Mouse (Mus musculus) mammary gland, adult 2 months (tissue): Measurements from ENCODE around the gene Gla. TPM values are rescaled to one million over a fixed set of nuclear protein-coding genes. Genes with fewer than 3 reads are reported as not detected.

Experiments
- polyA plus RNA-seq: library from polyadenylated mRNA; depleted of rRNA; stranded (reverse); fragments of >200 nt; gene quantifications from 2 replicates; pipeline ENCODE4 v1.2.3, GENCODE M21; 2012; ENCODE audit warnings: low replicate concordance; rRNA removed

Gla gene
- polyA plus RNA-seq = 1.5 and 2.5 TPM in 2 replicates

DNA sequence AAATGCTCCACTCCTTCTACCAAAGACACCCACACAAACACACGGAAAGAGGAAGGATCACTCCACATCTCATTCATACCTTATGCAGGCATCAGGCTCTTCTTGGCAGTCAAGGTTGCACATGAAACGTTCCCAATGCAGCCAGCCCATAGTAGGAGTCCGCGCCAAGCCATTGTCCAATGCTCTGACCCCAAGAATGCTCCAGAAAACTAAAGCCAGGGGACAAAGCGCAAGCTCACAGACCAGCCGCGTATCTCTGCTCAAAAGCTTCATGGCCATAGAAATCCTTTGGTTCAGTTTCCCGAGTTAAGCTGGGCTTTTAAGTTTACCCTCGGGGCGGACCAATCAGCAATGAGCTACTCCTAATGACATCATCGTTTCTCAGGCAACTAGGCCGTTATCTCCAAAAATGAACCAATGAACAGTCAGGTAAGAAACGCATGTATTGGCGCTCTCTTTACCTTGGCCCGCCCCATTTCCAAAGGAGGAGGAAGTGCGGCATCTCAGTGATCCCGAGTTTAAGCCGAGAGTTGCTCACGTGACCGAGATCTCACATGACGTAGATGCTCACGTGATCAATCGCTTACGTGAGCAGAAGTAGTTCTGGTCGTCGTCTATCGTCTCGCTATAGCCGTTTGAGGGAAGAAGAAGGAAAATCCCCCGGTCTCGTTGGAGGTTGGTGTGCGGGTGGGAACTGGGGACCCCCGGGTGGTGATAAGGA lies at the start of gene Gla, which contains the start of gene Hnrnph2:
TSS of gene Gla (minus strand) at position 467 of the 721 bp plus-strand sequence.
TSS of gene Hnrnph2 (plus strand) at position 521 of the 721 bp plus-strand sequence.

DNA sequence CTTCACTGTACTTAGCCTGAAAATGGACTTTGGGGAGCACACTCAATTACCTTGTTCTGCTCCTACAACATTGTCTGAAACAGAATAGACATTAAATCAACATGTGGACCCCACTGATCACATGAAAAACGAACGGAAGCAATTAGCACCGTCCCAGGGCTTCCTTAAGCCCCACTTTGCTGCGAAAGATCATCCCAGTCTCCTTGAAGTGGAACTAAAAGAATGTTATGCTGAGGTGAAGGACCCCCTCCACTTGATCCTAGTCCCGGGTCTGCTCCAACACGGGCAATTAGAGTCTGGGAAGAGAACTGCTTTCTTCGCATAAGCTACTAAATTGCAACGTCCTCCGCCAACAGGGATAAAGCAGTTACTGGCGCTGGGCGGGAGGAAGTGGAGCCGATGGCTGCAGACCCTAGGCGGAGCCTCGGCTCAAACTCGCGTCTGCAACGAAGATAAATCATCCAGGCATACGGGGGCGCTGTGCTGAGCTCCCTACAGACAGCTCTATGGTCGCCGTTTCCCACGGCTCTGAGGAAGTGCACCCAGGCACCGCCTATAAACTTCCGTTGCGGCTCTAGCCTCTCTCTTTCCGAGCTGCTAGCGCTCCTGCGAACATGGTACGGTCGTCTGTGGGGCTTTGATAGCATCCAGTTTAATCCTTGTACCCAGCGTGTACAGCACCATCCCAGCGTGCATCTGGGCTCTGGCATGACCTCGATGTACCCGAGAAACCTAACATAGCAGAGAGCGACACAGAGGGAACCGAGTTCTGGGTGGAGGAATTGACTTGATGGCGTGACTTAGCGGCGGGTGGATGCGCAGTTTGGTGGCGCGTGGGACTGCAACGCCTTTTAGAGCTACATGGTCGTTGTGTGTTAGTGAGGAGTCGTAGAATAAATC lies 15.6 kb downstream of the Gla start, which contains the start of gene Rpl36a:
TSS of gene Rpl36a (plus strand) at position 552 of the 900 bp plus-strand sequence.

DNA sequence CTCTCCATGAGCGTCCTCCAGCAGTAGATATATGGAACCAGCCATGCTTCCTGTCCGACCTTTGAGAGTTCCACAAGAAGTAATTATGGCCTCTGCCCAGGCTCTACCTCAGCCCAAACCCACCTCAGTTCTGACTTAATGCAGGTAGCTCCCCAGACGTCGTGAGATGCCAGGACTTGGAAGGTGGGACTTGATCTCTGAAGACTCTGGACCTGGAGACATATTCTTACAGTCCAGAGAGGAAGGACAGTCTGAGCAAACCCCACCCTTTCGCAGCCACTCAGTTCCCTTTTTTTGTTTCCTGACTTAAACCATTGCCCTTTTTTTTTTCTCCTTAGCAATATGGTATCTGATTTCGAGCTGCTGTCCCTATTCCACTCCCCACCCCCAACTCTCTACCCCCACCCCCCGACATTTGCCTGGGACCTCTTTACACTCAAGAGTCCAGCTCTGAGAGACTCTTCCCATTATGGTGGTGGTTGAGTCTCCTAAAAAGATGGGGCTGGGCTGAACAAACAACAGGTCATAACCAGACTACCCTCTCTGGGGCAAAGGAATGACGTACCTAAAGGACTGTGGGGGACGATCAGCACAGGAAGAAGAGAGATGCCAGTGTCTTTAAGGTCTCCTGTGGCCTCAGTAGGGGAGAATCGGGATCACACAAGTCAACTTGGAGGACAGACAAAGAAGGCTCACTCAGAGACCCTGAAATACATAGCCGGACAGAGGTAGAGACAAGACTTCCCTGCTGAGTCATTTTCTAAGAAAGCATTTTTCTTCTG lies 17.8 kb downstream of the Gla start, which contains the start of gene Btk:
TSS of gene Btk (minus strand) at position 683 of the 782 bp plus-strand sequence.

DNA sequence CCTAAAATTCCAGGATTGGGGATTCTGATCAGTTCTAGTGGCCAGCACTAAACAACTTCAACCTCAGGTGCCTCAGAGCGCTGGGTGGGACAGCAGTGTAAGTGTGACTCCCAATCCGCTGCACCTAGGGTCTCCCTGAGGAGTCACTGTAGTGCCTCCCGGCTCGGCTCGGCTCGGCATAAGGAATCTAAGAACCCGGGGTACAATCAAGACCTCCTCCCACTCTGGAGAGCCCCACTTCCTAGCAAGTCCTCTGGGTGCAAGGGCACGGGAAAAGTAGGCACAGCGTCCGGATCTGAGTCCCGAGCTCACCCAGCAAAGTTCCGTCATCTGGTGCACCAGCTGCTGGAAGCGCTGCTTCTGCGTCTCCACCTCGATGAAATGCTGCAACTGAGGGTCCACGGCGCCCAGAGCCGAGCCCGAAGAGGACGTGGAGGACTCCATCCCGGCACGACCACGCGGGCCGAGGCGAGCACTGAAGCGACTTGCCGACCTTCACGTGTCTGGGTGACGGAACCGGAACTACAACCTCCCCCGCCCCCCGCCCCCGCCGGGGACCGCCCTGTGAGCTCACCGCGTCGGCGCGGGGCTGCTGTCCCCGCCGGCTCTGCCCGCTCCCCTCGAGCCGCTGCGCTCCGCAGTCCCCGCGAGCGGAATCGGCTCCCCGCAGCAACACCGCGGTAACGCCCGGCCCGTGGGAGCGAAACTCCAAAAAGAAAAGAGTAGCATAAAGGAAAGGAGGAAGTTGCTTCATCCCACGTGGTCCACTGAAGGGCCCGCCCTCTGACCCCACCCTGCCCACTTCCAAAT lies 59.6 kb downstream of the Gla start, which contains the start of gene Timm8a1:
TSS of gene Timm8a1 (minus strand) at position 721 of the 810 bp plus-strand sequence.

Other genes starting within 250 kb of the Gla start
- 3.5 and 9.2 TPM in 2 replicates for gene Drp2, start 196.6 kb downstream of the Gla start, polyA plus RNA-seq
- gene Taf7l, start 124.6 kb downstream of the Gla start, polyA plus RNA-seq = not detected in 2 replicates
- 0.31 and 1.9 TPM in 2 replicates for gene Timm8a1, start 59.3 kb downstream of the Gla start, polyA plus RNA-seq
- gene Btk, start 17.6 kb downstream of the Gla start, polyA plus RNA-seq = 3.3 and 5.2 TPM in 2 replicates
- 68.5 and 141 TPM in 2 replicates for gene Rpl36a, start 15.5 kb downstream of the Gla start, polyA plus RNA-seq
- 5.5 and 12.0 TPM in 2 replicates for gene Hnrnph2, start 54 bp upstream of the Gla start, polyA plus RNA-seq
- gene Armcx4, start 85.4 kb upstream of the Gla start, polyA plus RNA-seq = 0.84 and 1.2 TPM in 2 replicates
- 1.2 and 3.3 TPM in 2 replicates for gene Armcx1, start 116.8 kb upstream of the Gla start, polyA plus RNA-seq
- 1.1 and 1.4 TPM in 2 replicates for gene Armcx6, start 150.3 kb upstream of the Gla start, polyA plus RNA-seq
- 3.1 and 8.8 TPM in 2 replicates for gene Armcx3, start 155.5 kb upstream of the Gla start, polyA plus RNA-seq
- gene Armcx2, start 208.1 kb upstream of the Gla start, polyA plus RNA-seq = 15.5 and 18.9 TPM in 2 replicates